Mouse (Mus musculus) embryo, embryonic 10.5 days (tissue): ENCODE measurements around the gene Skil.
"Not testable (repeated sequence)": the region's sequence is repeated elsewhere in the genome, so short reads cannot be mapped to it uniquely, and the experiment has no call there.

Source experiments
- DNase-seq: peaks from one replicate; pipeline ENCODE4 v3.0.0-alpha.2; 2015; ENCODE audit warnings: low spot score

Skil gene

GRCm38 (mm10) chr3:31126848-31127247 lies 32.0 kb downstream of the Skil start:
- no peak for DNase-seq

GRCm38 (mm10) chr3:31129766-31130165 lies 34.9 kb downstream of the Skil start:
- no peak for DNase-seq

GRCm38 (mm10) chr3:31133664-31134063 lies 38.8 kb downstream of the Skil start:
- DNase-seq, result no peak

GRCm38 (mm10) chr3:31134246-31134645 lies 39.4 kb downstream of the Skil start:
- DNase-seq, result no peak

GRCm38 (mm10) chr3:31134696-31135095 lies 39.8 kb downstream of the Skil start:
- no peak for DNase-seq

GRCm38 (mm10) chr3:31136591-31136990 lies 41.7 kb downstream of the Skil start:
- not testable (repeated sequence) for DNase-seq

GRCm38 (mm10) chr3:31138454-31139424 lies 43.9 kb downstream of the Skil start:
- DNase-seq, result peak; percentile 94

GRCm38 (mm10) chr3:31141621-31142020 lies 46.8 kb downstream of the Skil start:
- DNase-seq, result no peak

GRCm38 (mm10) chr3:31145222-31145621 lies 50.4 kb downstream of the Skil start:
- not testable (repeated sequence) for DNase-seq

- DNase-seq, result peak; percentile 96
Measured at GRCm38 (mm10) chr3:31145641-31146290, 50.9 kb downstream of the Skil start.

GRCm38 (mm10) chr3:31148595-31148994 lies 53.7 kb downstream of the Skil start:
- no peak for DNase-seq

- peak; percentile 83 for DNase-seq
Measured at GRCm38 (mm10) chr3:31149706-31150105, 54.8 kb downstream of the Skil start, which contains the start of gene Cldn11. TSS of gene Cldn11 (plus strand) at chr3:31149920.

- DNase-seq, result no peak
Measured at GRCm38 (mm10) chr3:31152108-31152507, 57.2 kb downstream of the Skil start.

- no peak for DNase-seq
Measured at GRCm38 (mm10) chr3:31156126-31156525, 61.3 kb downstream of the Skil start.

GRCm38 (mm10) chr3:31157776-31158175 lies 62.9 kb downstream of the Skil start:
- no peak for DNase-seq

- DNase-seq, result no peak
Measured at GRCm38 (mm10) chr3:31160046-31160445, 65.2 kb downstream of the Skil start.

- DNase-seq, result peak; percentile 19
Measured at GRCm38 (mm10) chr3:31161336-31161735, 66.5 kb downstream of the Skil start.

- no peak for DNase-seq
Measured at GRCm38 (mm10) chr3:31162860-31163259, 68.0 kb downstream of the Skil start.

- no peak for DNase-seq
Measured at GRCm38 (mm10) chr3:31165803-31166202, 70.9 kb downstream of the Skil start.

- DNase-seq, result peak; percentile 27
Measured at GRCm38 (mm10) chr3:31166365-31166871, 71.6 kb downstream of the Skil start.
